Mouse (Mus musculus) lung, postnatal 10 days (tissue): Measurements from ENCODE around the gene Ggnbp2.
"Not testable (repeated sequence)": the region's sequence is repeated elsewhere in the genome, so short reads cannot be mapped to it uniquely, and the experiment has no call there.

Experiments used
- DNase-seq: peaks from one replicate; pipeline ENCODE4 v3.0.0; 2021

Ggnbp2 gene

DNA sequence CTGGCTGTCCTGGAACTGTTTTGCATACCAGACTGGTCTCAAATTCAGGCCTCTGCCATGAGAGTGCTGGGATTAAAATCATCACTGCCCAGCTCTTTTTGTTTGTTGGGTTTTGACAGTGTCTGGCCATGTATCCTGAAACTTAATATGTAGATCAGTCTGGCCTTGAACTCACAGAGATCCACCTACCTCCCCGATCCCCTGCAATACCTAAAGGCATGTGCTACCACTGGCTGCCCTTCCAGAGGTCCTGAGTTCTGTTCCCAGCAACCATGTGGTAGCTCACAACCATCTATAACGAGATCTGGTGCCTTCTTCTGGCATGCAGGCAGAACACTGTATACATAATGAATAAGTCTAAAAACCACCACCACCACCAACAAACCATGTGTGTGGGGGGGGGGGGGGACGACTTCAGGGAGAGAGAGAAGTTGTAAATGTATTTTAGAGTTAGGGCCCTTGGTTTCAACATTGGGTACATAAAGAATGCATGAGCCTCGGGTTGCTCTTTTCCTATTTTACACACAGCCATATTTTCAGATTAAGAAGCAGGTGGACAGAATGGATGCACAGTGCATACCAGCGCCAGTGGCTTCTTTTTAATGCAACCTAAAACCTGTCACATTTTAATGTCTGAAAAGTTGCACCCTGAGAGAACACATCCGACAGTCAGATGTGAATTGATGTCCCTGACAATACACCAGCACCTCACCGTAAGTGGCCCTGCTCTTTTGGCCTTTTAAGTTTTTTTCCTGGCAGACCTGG is 8.6 kb upstream of the Ggnbp2 start:
- DNase-seq, result no peak

DNA sequence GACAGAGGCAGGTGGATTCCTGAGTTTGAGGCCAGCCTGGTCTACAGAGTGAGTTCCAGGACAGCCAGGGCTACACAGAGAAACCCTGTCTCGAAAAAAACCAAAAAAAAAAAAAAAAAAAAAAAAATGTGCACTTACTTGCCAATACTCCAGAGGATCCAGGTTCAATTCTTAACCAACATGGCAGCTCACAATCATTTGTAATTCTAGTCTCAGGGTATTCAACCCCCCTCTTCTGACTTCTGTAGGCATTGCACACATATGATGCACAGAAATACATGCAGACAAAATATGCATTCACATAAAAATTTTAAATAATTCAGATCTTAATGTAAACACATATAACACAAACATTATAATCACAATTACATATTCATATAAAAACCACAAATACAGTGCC is 5.4 kb upstream of the Ggnbp2 start:
- DNase-seq, result not testable (repeated sequence)

GRCm38 (mm10) chr11:84873042-84873833 is 2.6 kb upstream of the Ggnbp2 start:
- DNase-seq, result no peak

DNA sequence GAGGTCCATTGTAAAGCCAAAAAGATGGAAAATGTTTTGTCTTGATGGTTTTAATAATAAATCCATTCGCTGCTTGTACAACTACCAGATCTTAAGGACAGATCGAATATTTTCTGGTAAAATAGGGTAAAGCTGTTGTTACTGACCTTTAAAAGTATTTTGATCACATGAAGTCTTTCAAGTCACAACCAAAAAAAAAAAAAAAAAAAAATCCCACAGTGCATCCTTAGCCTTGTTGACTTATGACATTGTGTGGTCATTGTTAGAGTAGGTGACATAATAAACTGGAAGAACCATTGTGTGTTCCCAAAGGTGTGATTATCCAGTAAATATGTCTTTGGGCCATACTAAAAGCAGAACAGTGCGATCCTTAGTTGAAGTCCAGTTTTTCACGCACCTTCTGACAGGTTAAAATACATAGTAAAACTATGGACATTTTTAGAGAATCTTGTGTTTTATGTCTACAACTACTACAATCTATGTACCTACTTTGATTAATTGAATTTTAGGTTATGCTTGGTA is 992 bp upstream of the Ggnbp2 start:
- no peak for DNase-seq

GRCm38 (mm10) chr11:84871046-84871445 is 429 bp upstream of the Ggnbp2 start:
- DNase-seq, result no peak

DNA sequence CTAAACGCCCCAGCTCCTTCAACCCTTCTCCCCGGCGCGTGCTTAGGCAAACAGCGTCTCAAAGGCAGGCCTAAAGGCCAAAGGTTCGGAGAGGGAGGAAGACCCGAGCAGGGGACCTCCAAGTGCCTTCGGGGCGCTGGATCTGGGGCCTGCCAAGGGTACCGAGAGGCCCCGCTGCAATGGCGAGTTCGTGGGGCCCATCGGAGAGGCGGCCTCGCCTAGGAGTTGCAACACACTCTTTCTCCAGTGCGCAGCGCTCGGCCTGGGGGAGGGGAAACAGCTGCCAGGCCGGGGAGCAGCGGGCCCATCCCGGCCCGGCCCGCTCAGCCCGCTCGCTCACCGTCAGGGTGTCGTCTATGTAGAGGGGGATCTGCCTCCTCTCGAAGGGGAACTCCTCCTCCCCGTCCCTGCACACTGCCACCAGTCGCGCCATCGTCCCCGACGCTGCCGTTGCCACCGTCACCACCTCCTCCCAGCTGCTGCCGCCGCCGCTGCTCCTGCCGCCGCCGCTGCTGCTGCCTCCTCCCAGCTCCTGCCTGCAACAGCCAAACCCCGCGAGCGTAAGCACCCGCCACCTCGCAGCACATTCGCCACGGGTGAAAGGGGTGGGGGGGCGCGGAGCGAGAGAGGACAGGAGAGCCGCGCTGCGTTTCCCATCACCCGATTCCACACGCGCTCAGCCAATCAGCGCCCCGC is 932 bp downstream of the Ggnbp2 start:
- peak; percentile 98 for DNase-seq

- no peak for DNase-seq
These were observed 1.8 kb downstream of the Ggnbp2 start for GRCm38 (mm10) chr11:84868786-84869259.

- no peak for DNase-seq
These were observed 3.0 kb downstream of the Ggnbp2 start for GRCm38 (mm10) chr11:84867586-84867985.

DNA sequence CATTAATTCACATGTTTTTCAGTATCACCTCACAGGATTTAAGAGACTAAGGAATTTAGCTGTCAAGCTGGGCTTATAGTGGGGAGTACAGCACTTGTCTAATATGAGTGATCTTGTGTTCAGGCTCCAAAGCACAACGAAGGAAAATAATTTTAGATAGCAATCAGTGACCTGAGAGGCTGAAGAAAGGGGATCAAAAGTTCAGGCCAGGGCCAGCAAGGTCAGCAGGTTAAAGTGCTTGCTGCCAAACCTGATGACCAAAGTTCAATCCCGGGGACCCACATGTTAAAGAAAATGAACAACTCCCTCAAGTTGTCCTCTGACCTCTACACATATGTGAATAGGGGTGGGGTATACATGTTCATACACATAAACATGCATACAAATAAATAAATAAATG is 5.3 kb downstream of the Ggnbp2 start:
- no peak for DNase-seq

DNA sequence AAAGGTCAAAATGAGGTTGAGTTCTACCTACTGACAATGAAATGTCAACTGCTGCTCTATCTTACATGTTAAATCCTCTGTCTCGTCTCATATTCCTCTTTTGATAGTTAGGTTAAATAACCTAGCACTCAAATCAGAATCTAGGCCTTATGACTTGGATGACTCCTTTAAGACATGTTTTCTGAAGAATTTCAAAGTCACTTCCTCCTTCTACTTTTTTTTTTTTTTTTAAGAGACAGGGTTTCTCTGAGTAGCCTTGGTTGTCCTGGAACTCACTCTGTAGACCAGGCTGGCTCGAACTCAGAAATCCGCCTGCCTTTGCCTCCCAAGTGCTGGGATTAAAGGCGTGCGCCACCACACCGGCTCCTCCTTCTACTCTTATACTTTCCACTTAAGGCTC is 15.3 kb downstream of the Ggnbp2 start:
- DNase-seq, result no peak

DNA sequence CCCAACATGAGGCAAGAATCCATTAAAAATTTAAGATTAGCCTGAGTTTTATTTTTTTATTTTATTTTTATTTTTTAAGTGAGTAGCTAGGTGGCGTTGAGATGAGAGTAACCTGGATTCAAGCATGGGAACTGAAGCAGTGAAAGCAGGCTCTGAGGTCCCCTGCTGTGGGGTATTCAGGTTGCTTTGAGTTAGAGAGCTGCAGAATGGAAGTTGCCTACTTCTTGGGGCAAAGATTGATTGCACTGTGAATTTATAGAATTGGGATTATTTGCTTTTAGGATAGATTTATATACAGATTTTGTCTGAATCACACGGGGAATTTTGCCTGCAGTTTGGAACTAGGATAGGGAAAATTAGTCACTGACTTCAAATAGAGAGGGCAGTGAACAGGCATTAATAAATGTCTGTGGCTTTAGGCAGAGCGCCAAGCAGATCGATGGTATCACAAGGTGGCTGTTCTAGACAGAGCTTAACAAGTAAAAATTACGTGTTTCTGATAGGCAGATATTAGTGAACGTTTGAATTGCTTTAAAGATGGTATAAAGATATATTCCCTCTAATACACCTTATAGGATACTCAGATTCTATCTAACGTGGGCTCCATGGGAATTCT is 23.0 kb downstream of the Ggnbp2 start:
- DNase-seq, result no peak

DNA sequence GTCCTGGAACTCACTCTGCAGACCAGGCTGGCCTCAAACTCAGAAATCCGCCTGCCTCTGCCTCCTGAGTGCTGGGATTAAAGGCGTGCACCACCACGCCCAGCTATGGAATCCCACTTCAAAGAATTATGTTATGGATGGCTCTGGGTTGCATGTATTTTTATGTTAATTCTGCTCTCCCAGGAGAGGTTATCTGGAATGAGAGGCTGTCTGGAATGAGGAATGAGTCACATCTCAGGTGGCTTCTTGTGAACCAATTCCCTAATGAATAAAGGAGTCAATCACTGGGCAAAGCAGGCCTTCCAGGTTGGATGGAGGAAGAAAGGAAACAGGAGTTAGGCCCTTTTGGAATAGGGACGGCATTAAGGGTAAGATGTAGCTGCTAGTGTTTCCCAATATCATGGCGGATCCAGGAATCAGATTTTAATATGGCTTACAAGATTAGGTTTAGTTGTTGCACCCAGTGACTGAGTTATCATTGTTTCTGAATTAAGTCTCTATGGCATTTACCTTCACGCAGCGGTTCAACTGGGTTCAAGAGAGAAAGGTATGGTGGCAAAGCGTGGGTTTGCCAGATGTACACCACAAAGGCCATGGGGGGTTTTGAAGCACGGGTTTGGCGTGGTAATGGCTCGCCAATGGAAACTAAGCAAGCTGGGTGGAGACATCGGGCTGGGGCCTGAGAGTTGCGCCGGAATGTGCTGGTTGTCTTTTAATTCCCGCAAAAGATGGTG is 23.7 kb downstream of the Ggnbp2 start:
- DNase-seq, result no peak

DNA sequence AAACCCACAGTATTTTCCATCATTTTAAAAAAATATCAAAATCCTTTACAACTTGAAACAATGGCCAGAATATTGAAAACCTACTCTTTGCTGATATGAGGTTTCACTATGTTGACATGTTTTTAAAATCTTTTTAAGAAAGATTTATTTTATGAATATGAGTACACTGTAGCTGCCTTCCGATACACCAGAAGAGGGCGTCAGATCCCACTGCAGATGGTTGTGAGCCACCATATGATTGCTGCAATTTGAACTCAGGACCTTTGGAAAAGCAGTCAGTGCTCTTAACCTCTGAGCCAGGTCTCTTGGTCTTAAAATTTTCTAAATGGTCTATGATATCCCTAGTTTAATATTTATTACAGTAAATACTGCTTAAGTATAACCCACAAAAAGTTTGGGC is 31.3 kb downstream of the Ggnbp2 start:
- no peak for DNase-seq

- not testable (repeated sequence) for DNase-seq
These were observed 41.1 kb downstream of the Ggnbp2 start for GRCm38 (mm10) chr11:84829495-84829894.

DNA sequence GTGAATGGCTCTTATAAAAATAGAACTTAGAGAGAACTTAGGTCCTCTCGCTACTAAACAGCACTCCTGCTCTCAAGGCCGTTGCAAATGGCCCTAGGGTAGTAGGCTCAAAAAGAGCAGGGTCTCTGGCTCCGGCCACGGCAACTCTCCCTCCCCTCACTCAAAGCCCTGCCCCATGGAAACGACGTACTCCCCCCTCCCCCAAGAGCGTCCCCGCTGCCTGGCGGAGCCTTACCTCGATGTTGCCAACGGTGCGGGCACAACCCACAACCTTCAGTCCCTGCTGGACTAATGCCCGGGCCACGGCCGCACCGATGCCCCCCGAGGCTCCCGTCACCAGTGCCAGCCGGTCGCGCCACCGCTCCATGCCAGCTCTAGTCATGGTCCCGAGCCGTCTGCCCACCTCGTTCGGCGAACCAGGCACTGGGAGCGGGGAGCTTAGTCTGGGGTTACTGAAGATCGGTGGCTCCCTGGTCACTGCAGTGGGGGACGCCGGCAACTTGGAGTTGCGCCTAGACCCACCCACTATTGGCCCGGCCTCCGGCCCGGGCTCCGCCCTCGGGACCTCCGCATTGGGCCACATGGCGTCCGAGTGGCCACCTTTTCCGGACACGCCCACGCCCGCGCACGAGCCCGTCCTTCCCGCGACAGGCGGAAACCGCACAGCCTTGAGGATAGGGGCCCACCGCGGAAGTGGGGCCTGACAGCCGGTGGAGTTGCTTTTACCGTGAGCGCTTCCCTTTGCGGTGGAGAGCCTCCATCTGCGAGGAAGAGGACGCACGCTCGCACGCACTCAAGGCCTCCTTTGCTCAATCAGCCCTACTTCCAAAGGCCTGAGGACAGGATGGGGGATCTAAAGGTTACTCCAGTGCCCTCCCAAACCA is 41.9 kb downstream of the Ggnbp2 start, which contains the start of gene Dhrs11:
TSS of gene Dhrs11 (minus strand) at position 479 of the 884 bp plus-strand sequence.
- peak; percentile 97 for DNase-seq

DNA sequence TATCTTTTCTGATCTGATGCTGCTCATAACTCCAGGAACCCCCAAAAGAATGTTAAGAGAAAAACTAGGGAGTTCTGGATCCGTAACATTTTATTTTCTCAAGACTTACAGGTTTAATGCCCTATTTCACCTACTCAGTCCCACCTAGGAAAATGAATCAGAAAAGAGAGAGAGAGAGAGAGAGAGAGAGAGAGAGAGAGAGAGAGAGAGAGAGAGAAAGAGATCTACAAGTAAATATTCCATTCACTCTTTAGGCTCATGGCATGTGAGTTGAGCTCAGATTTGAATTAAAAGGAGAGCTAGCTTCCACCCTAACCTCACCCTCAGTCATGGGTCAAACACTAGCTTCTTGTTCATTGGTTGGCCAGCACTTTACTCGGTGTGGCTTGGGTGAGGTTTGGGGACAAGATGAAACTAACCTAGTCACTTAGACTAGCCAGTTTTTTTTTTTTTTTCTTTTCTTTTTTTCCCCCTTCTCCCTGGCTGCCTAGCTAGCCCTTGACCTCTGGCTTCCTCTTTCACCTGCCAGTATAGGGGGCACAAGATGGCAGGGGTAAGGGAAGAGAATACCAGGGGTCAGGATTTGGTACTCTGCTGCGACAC is 42.6 kb downstream of the Ggnbp2 start:
- no peak for DNase-seq

- no peak for DNase-seq
These were observed 43.1 kb downstream of the Ggnbp2 start for GRCm38 (mm10) chr11:84827492-84827891.

DNA sequence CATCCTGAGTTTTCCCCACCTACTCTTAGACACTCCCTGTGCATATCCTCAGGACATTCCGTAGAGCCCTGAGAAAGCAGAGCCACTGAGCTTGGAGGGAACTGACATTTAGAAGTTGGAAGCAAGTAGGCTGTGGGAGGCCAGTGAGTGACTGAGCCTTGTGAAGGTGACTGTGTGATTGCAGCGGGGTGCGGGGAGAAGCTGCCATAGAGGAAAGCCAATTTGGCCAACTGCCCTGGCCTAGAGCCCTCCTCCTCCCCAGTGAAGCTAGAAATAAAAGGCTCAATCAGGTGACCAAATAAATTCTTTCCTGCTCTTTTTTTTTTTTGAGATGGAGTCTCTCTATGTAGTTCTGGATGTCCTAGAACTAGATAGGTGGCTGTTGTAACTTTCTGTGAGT is 44.4 kb downstream of the Ggnbp2 start:
- peak; percentile 62 for DNase-seq

GRCm38 (mm10) chr11:84825261-84825807 is 45.3 kb downstream of the Ggnbp2 start:
- DNase-seq, result no peak

DNA sequence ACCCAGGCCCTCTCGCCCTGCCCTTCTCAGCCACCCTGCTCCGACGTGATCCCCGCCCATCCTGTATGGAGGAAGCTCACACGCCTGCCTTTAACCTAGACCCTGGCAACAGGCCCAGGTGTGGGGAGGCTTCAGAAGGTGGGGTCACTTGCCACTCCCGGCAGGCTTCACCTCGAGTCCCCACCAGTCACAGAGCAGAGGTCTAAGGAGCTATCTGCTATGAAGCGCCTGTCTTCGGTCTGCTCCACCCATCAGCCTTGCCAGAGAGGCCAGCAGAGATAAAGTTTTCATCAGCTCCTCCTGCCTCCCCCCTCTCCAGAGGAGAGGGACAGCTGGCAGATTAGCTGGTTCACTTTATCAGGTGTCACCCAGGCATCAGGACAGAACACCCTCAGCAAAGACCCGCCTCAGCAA is 47.1 kb downstream of the Ggnbp2 start:
- DNase-seq, result no peak
